Mouse (Mus musculus) midbrain, embryonic 16.5 days (tissue): Measurements from ENCODE around the gene Laptm5. TPM values are rescaled to one million over a fixed set of nuclear protein-coding genes. Genes with fewer than 3 reads are reported as not detected.

Experiments used
- ATAC-seq: fragments of 200-750 bp; cut with Nextera tagmentation; 2 replicates; pipeline ENCODE4 v1.8.0; 2017; ENCODE audit warnings: moderate TSS enrichment
- H3K27ac ChIP-seq: fragments of 300-500 bp; sonication (generic); 2 replicates; pipeline ENCODE4 v1.5.1; 2014; ENCODE audit warnings: mild to moderate bottlenecking, low read length, mixed read lengths
- H3K27me3 ChIP-seq: fragments of 300-500 bp; sonication (generic); 2 replicates; pipeline ENCODE4 v1.6.1; 2014; ENCODE audit warnings: low read depth, low read length, mixed read lengths; ENCODE audit not compliant: control insufficient read depth, insufficient read depth
- H3K36me3 ChIP-seq: fragments of 300-500 bp; sonication (generic); 2 replicates; pipeline ENCODE4 v1.6.1; 2014; ENCODE audit warnings: mild to moderate bottlenecking, low read length, moderate library complexity, mixed read lengths; ENCODE audit not compliant: control insufficient read depth, insufficient read depth
- H3K4me1 ChIP-seq: fragments of 300-500 bp; sonication (generic); 2 replicates; pipeline ENCODE4 v1.6.1; 2014; ENCODE audit warnings: mild to moderate bottlenecking, low read length, mixed read lengths; ENCODE audit not compliant: control insufficient read depth, insufficient read depth
- H3K4me2 ChIP-seq: fragments of 300-500 bp; sonication (generic); 2 replicates; pipeline ENCODE4 v1.6.1; 2014; ENCODE audit warnings: mild to moderate bottlenecking, low read length, mixed read lengths
- H3K4me3 ChIP-seq: fragments of 300-500 bp; sonication (generic); 2 replicates; pipeline ENCODE4 v1.5.1; 2014; ENCODE audit warnings: low read depth, mild to moderate bottlenecking, low read length, moderate library complexity, mixed read lengths
- H3K9ac ChIP-seq: fragments of 300-500 bp; sonication (generic); 2 replicates; pipeline ENCODE4 v1.6.1; 2014; ENCODE audit warnings: low read depth, low read length, mixed read lengths
- H3K9me3 ChIP-seq: fragments of 300-500 bp; sonication (generic); replicated peaks from 2 replicates; pipeline ENCODE4 v1.6.1; 2014; ENCODE audit warnings: mild to moderate bottlenecking, low read length, mixed read lengths; ENCODE audit not compliant: control insufficient read depth, poor library complexity, severe bottlenecking
- WGBS: fragments of 180-500 bp; shearing (Covaris S2); extraction: QIAGEN DNeasy Blood & Tissue Kit; methylation state at CpG from one replicate; pipeline ENCODE4 v1.1.7; 2014; 5-methylcytosine and 5-hydroxymethylcytosine counted together
- polyA plus RNA-seq: library from polyadenylated mRNA; unstranded; fragments of >200 nt; fragmentation: Nextera tagmentation; extraction: Ambion mirVana; gene quantifications from 2 replicates; pipeline ENCODE4 v1.2.1, GENCODE M21; 2015

The Laptm5 gene
- polyA plus RNA-seq, 1 experiment from 2014 or later: 22.0 TPM

GRCm38 (mm10) chr4:130957156-130957555, 44.2 kb downstream of the Laptm5 start:
- Histone ChIP-seq H3K4me2 (no peak overlapping the region), H3K9me3 (no peaks in the 10 kb centered on the region), H3K9ac (no peak overlapping the region), H3K27ac (no peak overlapping the region), H3K36me3 (no peaks in the 10 kb centered on the region), H3K27me3 (no peaks in the 10 kb centered on the region; the same call in 1 of the 2 replicates), H3K4me3 (no peak overlapping the region), H3K4me1 (peaks cover 3% of the 10 kb centered on the region; the same call in 1 of the 2 replicates)
- no peak for ATAC-seq
- WGBS: 60% methylated on average over 10 of the region's 10 CpGs

- ATAC-seq: no peak
- Histone ChIP-seq H3K36me3 (no peaks in the 10 kb centered on the region), H3K27ac (no peak overlapping the region), H3K4me3 (no peak overlapping the region), H3K9me3 (no peaks in the 10 kb centered on the region), H3K9ac (no peak overlapping the region), H3K27me3 (no peaks in the 10 kb centered on the region; the same call in 1 of the 2 replicates), H3K4me2 (no peak overlapping the region), H3K4me1 (peaks cover 3% of the 10 kb centered on the region; the same call in 1 of the 2 replicates)
- WGBS: 70% methylated on average over 5 of the region's 5 CpGs
Observed at GRCm38 (mm10) chr4:130958812-130959211, 45.9 kb downstream of the Laptm5 start.

- Histone ChIP-seq H3K9me3 (no peaks in the 10 kb centered on the region), H3K9ac (no peak overlapping the region), H3K36me3 (no peaks in the 10 kb centered on the region), H3K27ac (no peak overlapping the region), H3K4me3 (no peak overlapping the region), H3K4me2 (no peak overlapping the region), H3K27me3 (no peaks in the 10 kb centered on the region; the same call in 1 of the 2 replicates), H3K4me1 (peaks cover 3% of the 10 kb centered on the region; the same call in 1 of the 2 replicates)
- WGBS: 39% methylated on average over 6 of the region's 6 CpGs
- ATAC-seq: peak; percentile 17; the same call in 1 of the 2 replicates
Observed at GRCm38 (mm10) chr4:130959678-130960077, 46.8 kb downstream of the Laptm5 start.

- Histone ChIP-seq H3K4me1 (peaks cover 3% of the 10 kb centered on the region; the same call in 1 of the 2 replicates), H3K4me2 (no peak overlapping the region), H3K4me3 (no peak overlapping the region), H3K9me3 (no peaks in the 10 kb centered on the region), H3K9ac (no peak overlapping the region), H3K27me3 (no peaks in the 10 kb centered on the region; the same call in 1 of the 2 replicates), H3K36me3 (no peaks in the 10 kb centered on the region), H3K27ac (no peak overlapping the region)
- peak; percentile 76 for ATAC-seq
- WGBS: 29% methylated on average over 9 of the region's 9 CpGs
Observed at GRCm38 (mm10) chr4:130960118-130960734, 47.3 kb downstream of the Laptm5 start.

GRCm38 (mm10) chr4:130971278-130971677, 58.4 kb downstream of the Laptm5 start:
- no peaks in the 10 kb centered on the region for H3K36me3 ChIP-seq
- 97% methylated on average over 1 of the region's 1 CpGs for WGBS
- no peak overlapping the region for H3K4me3 ChIP-seq
- no peaks in the 10 kb centered on the region for H3K27me3 ChIP-seq
- H3K4me2 ChIP-seq: no peak overlapping the region
- H3K4me1 ChIP-seq: peaks cover 6% of the 10 kb centered on the region; the same call in 1 of the 2 replicates
- ATAC-seq: no peak
- H3K9me3 ChIP-seq: no peaks in the 10 kb centered on the region
- no peak overlapping the region; the same call in 1 of the 2 replicates for H3K27ac ChIP-seq
- H3K9ac ChIP-seq: no peak overlapping the region

- H3K27ac ChIP-seq: peak overlapping the region; percentile 60
- no peaks in the 10 kb centered on the region for H3K9me3 ChIP-seq
- WGBS: 55% methylated on average over 5 of the region's 5 CpGs
- no peaks in the 10 kb centered on the region for H3K27me3 ChIP-seq
- no peaks in the 10 kb centered on the region for H3K36me3 ChIP-seq
- H3K4me3 ChIP-seq: no peak overlapping the region
- no peak overlapping the region for H3K9ac ChIP-seq
- peaks cover 6% of the 10 kb centered on the region; the same call in 1 of the 2 replicates for H3K4me1 ChIP-seq
- no peak overlapping the region for H3K4me2 ChIP-seq
- ATAC-seq: peak; percentile 70
Observed at GRCm38 (mm10) chr4:130972421-130972829, 59.5 kb downstream of the Laptm5 start.

- no peak overlapping the region for H3K4me3 ChIP-seq
- no peak overlapping the region for H3K4me2 ChIP-seq
- no peaks in the 10 kb centered on the region for H3K9me3 ChIP-seq
- ATAC-seq: peak; percentile 74; the same call in 1 of the 2 replicates
- H3K4me1 ChIP-seq: peaks cover 6% of the 10 kb centered on the region; the same call in 1 of the 2 replicates
- H3K36me3 ChIP-seq: no peaks in the 10 kb centered on the region
- H3K27ac ChIP-seq: peak overlapping the region; percentile 64
- no peaks in the 10 kb centered on the region for H3K27me3 ChIP-seq
- whole genome bisulfite sequencing: 29% methylated on average over 19 of the region's 19 CpGs
- H3K9ac ChIP-seq: no peak overlapping the region
Observed at GRCm38 (mm10) chr4:130973332-130974263, 60.7 kb downstream of the Laptm5 start.

- no peak overlapping the region for H3K9ac ChIP-seq
- no peaks in the 10 kb centered on the region for H3K36me3 ChIP-seq
- 79% methylated on average over 3 of the region's 3 CpGs for WGBS
- H3K4me1 ChIP-seq: no peaks in the 10 kb centered on the region; the same call in 1 of the 2 replicates
- H3K27me3 ChIP-seq: no peaks in the 10 kb centered on the region
- no peak for ATAC-seq
- H3K9me3 ChIP-seq: no peaks in the 10 kb centered on the region
- H3K4me2 ChIP-seq: no peak overlapping the region
- H3K4me3 ChIP-seq: no peak overlapping the region
- no peak overlapping the region for H3K27ac ChIP-seq
Observed at GRCm38 (mm10) chr4:130978981-130979380, 66.1 kb downstream of the Laptm5 start.
